Mouse (Mus musculus) megakaryocyte, adult 5-6 weeks (primary cell): Measurements from ENCODE around the gene Phc2. TPM values are rescaled to one million over a fixed set of nuclear protein-coding genes. Genes with fewer than 3 reads are reported as not detected.

Source experiments
- ATAC-seq: 2 replicates; pipeline ENCODE4 v1.8.0; 2016; ENCODE audit warnings: mild to moderate bottlenecking, inconsistent platforms; ENCODE audit not compliant: poor library complexity, severe bottlenecking
- total RNA-seq, 2 experiments: library from RNA; stranded (forward) in 1 of 2; stranded (reverse) in 1 of 2; fragments of 153-499, 151-499 nt in 1 of 2; fragments of 221-1000, 200-1000 nt in 1 of 2; gene quantifications; 2 replicates each; pipeline versions ENCODE4 v1.2.3 to v1.2.4; 2015 to 2017

Phc2 gene
- total RNA-seq, 2 experiments from 2014 or later: 18.8 to 34.1 TPM

GRCm38 (mm10) chr4:128641766-128642717 lies 12.5 kb upstream of the Phc2 start:
- no peak for ATAC-seq

- no peak for ATAC-seq
These were observed 8.6 kb upstream of the Phc2 start for GRCm38 (mm10) chr4:128645896-128646295.

- ATAC-seq: no peak
These were observed 7.7 kb upstream of the Phc2 start for GRCm38 (mm10) chr4:128646762-128647161.

GRCm38 (mm10) chr4:128648567-128649255 lies 5.8 kb upstream of the Phc2 start:
- no peak for ATAC-seq

- ATAC-seq: no peak
These were observed 3.0 kb upstream of the Phc2 start for GRCm38 (mm10) chr4:128651530-128651929.

GRCm38 (mm10) chr4:128652584-128653298 lies 1.8 kb upstream of the Phc2 start:
- no peak for ATAC-seq

GRCm38 (mm10) chr4:128655446-128655845 lies 944 bp downstream of the Phc2 start:
- peak; percentile 20 for ATAC-seq

- ATAC-seq: no peak
These were observed 5.7 kb downstream of the Phc2 start for GRCm38 (mm10) chr4:128660196-128660595.

- ATAC-seq: no peak
These were observed 6.6 kb downstream of the Phc2 start for GRCm38 (mm10) chr4:128661063-128661462.

GRCm38 (mm10) chr4:128664002-128664401 lies 9.5 kb downstream of the Phc2 start:
- no peak for ATAC-seq

GRCm38 (mm10) chr4:128666362-128666761 lies 11.9 kb downstream of the Phc2 start:
- peak; percentile 43 for ATAC-seq

- ATAC-seq: peak; percentile 63
These were observed 12.7 kb downstream of the Phc2 start for GRCm38 (mm10) chr4:128667195-128667594.

GRCm38 (mm10) chr4:128669229-128669628 lies 14.7 kb downstream of the Phc2 start:
- ATAC-seq: no peak

GRCm38 (mm10) chr4:128670566-128671191 lies 16.2 kb downstream of the Phc2 start:
- no peak for ATAC-seq

GRCm38 (mm10) chr4:128672494-128672893 lies 18.0 kb downstream of the Phc2 start:
- no peak for ATAC-seq

- no peak for ATAC-seq
These were observed 24.2 kb downstream of the Phc2 start for GRCm38 (mm10) chr4:128678564-128679217.

GRCm38 (mm10) chr4:128681126-128681525 lies 26.6 kb downstream of the Phc2 start:
- ATAC-seq: no peak

- ATAC-seq: no peak
These were observed 27.8 kb downstream of the Phc2 start for GRCm38 (mm10) chr4:128682281-128682680.

GRCm38 (mm10) chr4:128683706-128684105 lies 29.2 kb downstream of the Phc2 start:
- no peak for ATAC-seq

- no peak for ATAC-seq
These were observed 29.6 kb downstream of the Phc2 start for GRCm38 (mm10) chr4:128684108-128684507.
